Mouse (Mus musculus): ENCODE measurements around the gene Ryk. TPM values are rescaled to one million over a fixed set of nuclear protein-coding genes. Genes with fewer than 3 reads are reported as not detected.

The Ryk gene
- total RNA-seq (2015; ENCODE audit: low replicate concordance): 0.42 and 1.3 TPM in 2 replicates
- total RNA-seq (2017; ENCODE audit: low replicate concordance): 0.68 and 2.1 TPM in 2 replicates

GRCm38 (mm10) chr9:102834742-102835591 lies at the start of gene Ryk:
Ryk (plus strand) TSS chr9:102834917.
- ATAC-seq (replicated peaks; ENCODE audit: low FRiP score, poor library complexity, severe bottlenecking): no peak

DNA sequence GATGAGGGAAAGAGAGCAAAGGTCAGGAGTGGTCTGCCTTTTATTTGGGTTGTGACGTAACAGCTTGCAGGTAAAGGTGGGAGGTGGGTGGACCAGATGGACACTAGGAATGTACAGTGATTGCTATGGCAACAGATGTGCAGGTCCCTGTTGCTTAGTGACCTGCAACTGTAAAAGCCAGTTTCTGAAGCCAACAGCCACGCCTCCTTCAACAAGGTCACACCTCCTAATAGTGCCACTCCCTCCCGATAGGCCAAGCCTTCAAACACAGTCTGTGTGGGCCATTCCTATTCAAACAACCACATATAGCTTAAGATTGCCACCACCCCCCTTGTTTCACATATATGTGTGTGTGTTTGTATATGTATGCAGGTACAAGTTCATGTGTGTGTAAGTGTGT lies 45.2 kb upstream of the Ryk start:
- no peak for ATAC-seq (replicated peaks; ENCODE audit: low FRiP score, poor library complexity, severe bottlenecking)

DNA sequence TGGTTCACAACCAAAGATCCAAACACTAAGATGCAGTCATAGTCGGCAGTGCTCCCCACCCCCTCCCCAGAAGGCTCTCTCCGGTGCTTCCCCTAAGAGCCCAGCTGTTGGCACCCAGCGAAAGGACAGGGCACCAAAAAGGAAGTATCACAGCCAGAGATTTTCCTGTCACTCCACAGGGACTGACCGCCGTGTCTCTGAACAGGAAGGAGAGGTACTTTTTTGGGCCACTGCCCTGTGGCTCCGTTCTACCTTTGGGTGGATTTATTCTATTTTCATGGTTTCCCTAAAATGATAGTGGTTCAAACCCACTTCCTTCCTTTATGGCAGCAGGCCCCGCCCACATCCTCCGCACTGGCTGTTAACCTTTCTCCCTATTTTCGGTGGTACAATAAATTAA lies 42.9 kb upstream of the Ryk start:
- no peak for ATAC-seq (replicated peaks; ENCODE audit: low FRiP score, poor library complexity, severe bottlenecking)

GRCm38 (mm10) chr9:102792836-102793235 lies 41.9 kb upstream of the Ryk start:
- ATAC-seq (replicated peaks; ENCODE audit: low FRiP score, poor library complexity, severe bottlenecking): no peak

DNA sequence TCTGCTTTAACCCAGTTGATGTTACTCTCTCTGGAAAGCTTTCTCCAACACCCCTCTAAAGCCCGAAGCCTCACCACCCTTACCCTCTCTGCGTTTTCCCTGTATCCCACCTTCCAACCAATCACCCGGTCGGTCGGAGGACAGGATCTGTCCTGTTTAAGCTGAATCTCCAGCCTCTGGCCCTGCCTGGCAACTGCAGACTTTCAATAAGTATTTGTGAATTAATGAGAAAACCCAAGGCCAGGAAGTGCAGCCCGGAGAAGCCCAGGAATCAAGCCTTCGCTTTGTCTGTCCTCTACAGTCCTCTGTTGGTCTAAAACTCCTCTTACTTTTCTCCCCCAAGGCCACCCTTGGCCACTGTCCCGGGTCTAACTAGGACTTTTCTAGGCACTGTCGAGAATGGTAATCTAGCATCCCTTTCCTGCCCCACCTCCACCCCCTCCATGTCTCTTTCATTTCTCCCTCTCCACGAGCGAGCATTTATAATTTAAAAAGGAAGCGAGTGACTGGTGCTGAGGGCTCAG lies 41.4 kb upstream of the Ryk start:
- no peak for ATAC-seq (replicated peaks; ENCODE audit: low FRiP score, poor library complexity, severe bottlenecking)

GRCm38 (mm10) chr9:102798406-102798805 lies 36.3 kb upstream of the Ryk start:
- no peak for ATAC-seq (replicated peaks; ENCODE audit: low FRiP score, poor library complexity, severe bottlenecking)

GRCm38 (mm10) chr9:102806056-102806573 lies 28.6 kb upstream of the Ryk start:
- ATAC-seq (replicated peaks; ENCODE audit: low FRiP score, poor library complexity, severe bottlenecking): no peak

DNA sequence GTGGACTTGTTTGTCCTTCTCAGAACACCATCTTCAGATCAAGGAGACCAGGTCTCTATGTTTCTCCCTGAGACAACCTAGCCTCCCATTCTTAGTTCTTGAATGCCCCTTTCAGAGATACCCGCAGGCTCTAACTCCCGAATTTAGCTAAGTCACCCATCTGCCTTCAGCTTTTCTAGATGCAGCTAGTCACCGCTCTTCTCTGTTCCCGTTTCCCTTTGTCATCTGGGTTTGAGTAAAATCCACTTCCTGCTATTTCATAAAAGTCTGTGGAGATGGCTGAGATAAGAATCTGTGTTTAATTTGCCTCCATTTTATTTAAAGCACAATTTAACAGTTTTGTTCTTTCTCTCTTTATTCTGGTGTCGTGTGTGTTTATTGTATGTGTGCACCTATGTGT lies 23.5 kb upstream of the Ryk start:
- ATAC-seq (replicated peaks; ENCODE audit: low FRiP score, poor library complexity, severe bottlenecking): no peak

- no peak for ATAC-seq (replicated peaks; ENCODE audit: low FRiP score, poor library complexity, severe bottlenecking)
Observed at GRCm38 (mm10) chr9:102818228-102818627, 16.5 kb upstream of the Ryk start.

DNA sequence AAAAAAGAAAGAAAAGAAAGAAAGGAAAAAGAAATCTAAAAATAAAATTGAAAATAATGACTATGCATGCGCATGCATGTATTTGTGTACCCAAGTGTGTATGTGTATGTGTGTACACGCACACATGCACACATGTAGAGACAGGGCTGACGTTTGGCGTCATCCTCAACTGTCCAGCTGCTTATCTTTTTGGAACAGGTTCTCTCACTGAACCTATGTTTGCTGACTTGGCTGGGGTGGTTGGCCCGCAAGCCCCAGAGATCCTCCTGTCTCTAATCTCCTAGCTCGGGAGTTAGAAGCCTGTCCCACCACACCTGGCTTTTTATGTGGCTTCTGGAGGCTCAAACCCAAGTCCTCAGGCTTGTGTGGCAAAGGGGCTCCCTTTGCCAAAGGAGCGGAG lies 6.1 kb upstream of the Ryk start:
- no peak for ATAC-seq (replicated peaks; ENCODE audit: low FRiP score, poor library complexity, severe bottlenecking)

GRCm38 (mm10) chr9:102831541-102831940 lies 3.2 kb upstream of the Ryk start:
- no peak for ATAC-seq (replicated peaks; ENCODE audit: low FRiP score, poor library complexity, severe bottlenecking)

GRCm38 (mm10) chr9:102834414-102834741 lies 339 bp upstream of the Ryk start:
- no peak for ATAC-seq (replicated peaks; ENCODE audit: low FRiP score, poor library complexity, severe bottlenecking)

DNA sequence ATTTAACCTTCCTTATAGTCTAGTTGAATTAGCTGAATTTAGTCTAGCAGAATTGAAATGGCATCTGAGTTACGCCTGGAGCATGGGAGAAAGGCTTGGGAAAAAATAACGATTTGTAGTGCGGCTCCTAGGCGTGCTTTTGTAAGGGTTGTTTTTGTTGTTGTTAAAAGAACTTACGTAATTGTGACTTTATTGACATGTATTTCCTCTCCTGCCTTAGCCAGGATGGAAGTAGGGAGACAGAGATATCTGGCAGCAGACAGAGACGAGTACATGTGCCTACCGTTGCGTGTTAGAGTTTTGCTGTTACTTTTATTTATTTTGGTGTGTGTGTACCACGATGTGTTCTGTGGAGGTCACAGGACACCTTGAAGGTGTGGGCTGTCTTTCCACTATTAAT lies 1.6 kb downstream of the Ryk start:
- no peak for ATAC-seq (replicated peaks; ENCODE audit: low FRiP score, poor library complexity, severe bottlenecking)

GRCm38 (mm10) chr9:102840792-102841778 lies 6.4 kb downstream of the Ryk start:
- no peak for ATAC-seq (replicated peaks; ENCODE audit: low FRiP score, poor library complexity, severe bottlenecking)

GRCm38 (mm10) chr9:102841832-102842231 lies 7.1 kb downstream of the Ryk start:
- no peak for ATAC-seq (replicated peaks; ENCODE audit: low FRiP score, poor library complexity, severe bottlenecking)

- no peak for ATAC-seq (replicated peaks; ENCODE audit: low FRiP score, poor library complexity, severe bottlenecking)
Observed at GRCm38 (mm10) chr9:102842498-102842897, 7.8 kb downstream of the Ryk start.

GRCm38 (mm10) chr9:102843577-102843976 lies 8.9 kb downstream of the Ryk start:
- no peak for ATAC-seq (replicated peaks; ENCODE audit: low FRiP score, poor library complexity, severe bottlenecking)

DNA sequence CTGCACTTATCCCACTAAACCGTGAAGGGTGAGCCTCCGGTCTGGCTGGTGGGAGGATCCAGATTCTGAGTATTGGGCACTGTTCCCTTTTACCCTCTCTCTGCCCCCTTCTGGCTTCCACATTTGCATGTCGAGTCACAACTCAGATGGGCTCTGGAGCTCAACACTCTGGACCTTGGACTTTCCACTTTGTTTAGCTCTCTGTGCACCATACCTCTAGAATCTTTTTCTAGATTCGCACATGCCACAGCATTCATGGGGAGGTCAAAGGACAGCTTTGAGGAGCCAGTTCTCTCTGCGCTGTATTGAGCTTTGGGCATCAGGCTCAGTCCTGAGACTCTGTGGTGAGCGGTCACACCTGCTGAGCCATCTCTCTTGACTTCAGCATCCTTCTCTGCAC lies 11.1 kb downstream of the Ryk start:
- ATAC-seq (replicated peaks; ENCODE audit: low FRiP score, poor library complexity, severe bottlenecking): no peak

- ATAC-seq (replicated peaks; ENCODE audit: low FRiP score, poor library complexity, severe bottlenecking): no peak
Observed at GRCm38 (mm10) chr9:102846348-102846747, 11.6 kb downstream of the Ryk start.

Measured in erythroblast, adult 5-6 weeks (primary cell).